8 mouse cellular contexts compared by ENCODE assay signal in genomic region chr15:99001451-99001931, GRCm38 (mm10). TPM values are rescaled to one million over a fixed set of nuclear protein-coding genes. Genes with fewer than 3 reads are reported as not detected.
DNase-seq lines count a peak whose midpoint lies in the region; ATAC-seq and TF ChIP-seq lines count a peak whose summit lies in the region.

No protein-coding gene starts in this region.

- no peak for TF ChIP-seq CTCF in embryonic fibroblast, embryonic 13.5 days (IDR thresholded peaks at IDR 0.05; ENCODE audit: borderline replicate concordance, insufficient read depth, low read length)

- DNase-seq in lung, postnatal 36 days: peak; percentile 26
- DNase-seq in lung, postnatal 25 days (ENCODE audit: low spot score): no peak
- no peak for DNase-seq in B cell, adult 2 months
- DNase-seq in spleen, postnatal 10 days (ENCODE audit: low spot score in 2 of 2): no peak
- DNase-seq in right cerebral cortex, postnatal 4 days: no peak

- peak overlapping the region; percentile 28; the same call in 1 of the 2 replicates for H3K9ac ChIP-seq in hindbrain, embryonic 16.5 days (ENCODE audit: low read depth, low read length)
- peak overlapping the region; percentile 30; the same call in 1 of the 2 replicates for H3K9ac ChIP-seq in liver, embryonic 16.5 days (ENCODE audit: low read depth, low read length)

- no peaks in the 10 kb centered on the region for H3K4me1 ChIP-seq in embryonic fibroblast, embryonic 13.5 days (ENCODE audit: control insufficient read depth, insufficient read depth, low read length)
- peaks cover 15% of the 10 kb centered on the region for H3K4me1 ChIP-seq in hindbrain, embryonic 16.5 days (ENCODE audit: control insufficient read depth, insufficient read depth, low read depth, low read length)
- peaks cover 15% of the 10 kb centered on the region for H3K4me1 ChIP-seq in liver, embryonic 16.5 days (ENCODE audit: control insufficient read depth, low read depth, low read length)

- WGBS in hindbrain, embryonic 16.5 days: 14% methylated on average over 14 of the region's 17 CpGs
- WGBS in liver, embryonic 16.5 days (ENCODE audit: insufficient replicate concordance): 13% methylated on average over 17 of the region's 17 CpGs

- peak overlapping the region; percentile 14; the same call in 1 of the 2 replicates for H3K27ac ChIP-seq in embryonic fibroblast, embryonic 13.5 days (ENCODE audit: insufficient read depth, low read length)
- no peak overlapping the region for H3K27ac ChIP-seq in hindbrain, embryonic 16.5 days (ENCODE audit: low read depth, low read length)
- no peak overlapping the region for H3K27ac ChIP-seq in liver, embryonic 16.5 days (ENCODE audit: low read length)

- no peaks in the 10 kb centered on the region for H3K9me3 ChIP-seq in hindbrain, embryonic 16.5 days (ENCODE audit: control insufficient read depth, low read length)
- H3K9me3 ChIP-seq in liver, embryonic 16.5 days (replicated peaks; ENCODE audit: control insufficient read depth, low read length): no peaks in the 10 kb centered on the region

- H3K4me3 ChIP-seq in embryonic fibroblast, embryonic 13.5 days (ENCODE audit: insufficient read depth, low read length): no peak overlapping the region; the same call in 1 of the 2 replicates
- peak overlapping the region; percentile 20 for H3K4me3 ChIP-seq in hindbrain, embryonic 16.5 days (ENCODE audit: low read length)
- H3K4me3 ChIP-seq in liver, embryonic 16.5 days (ENCODE audit: low read depth, low read length): peak overlapping the region; percentile 33

- no peaks in the 10 kb centered on the region for H3K36me3 ChIP-seq in hindbrain, embryonic 16.5 days (ENCODE audit: control insufficient read depth, insufficient read depth, low read length)
- no peaks in the 10 kb centered on the region for H3K36me3 ChIP-seq in liver, embryonic 16.5 days (ENCODE audit: control insufficient read depth, insufficient read depth)

- H3K4me2 ChIP-seq in hindbrain, embryonic 16.5 days (ENCODE audit: low read length): peak overlapping the region; percentile 51
- peak overlapping the region; percentile 40 for H3K4me2 ChIP-seq in liver, embryonic 16.5 days (ENCODE audit: low read depth, low read length)

- no peaks in the 10 kb centered on the region for H3K27me3 ChIP-seq in hindbrain, embryonic 16.5 days (replicated peaks; ENCODE audit: control insufficient read depth, insufficient read depth, low read length)
- H3K27me3 ChIP-seq in liver, embryonic 16.5 days (ENCODE audit: control insufficient read depth, insufficient read depth, low read depth, low read length): no peaks in the 10 kb centered on the region

- ATAC-seq in hindbrain, embryonic 16.5 days: 0 out of 2 replicates have a peak, but pooled peaks have one; percentile 32
- 0 out of 2 replicates have a peak, but pooled peaks have one; percentile 30 for ATAC-seq in liver, embryonic 16.5 days (ENCODE audit: low read depth)

- TF ChIP-seq POLR2A in embryonic fibroblast, embryonic 13.5 days (IDR thresholded peaks at IDR 0.05; ENCODE audit: low read depth, low read length): no peak

RNA-seq across cellular contexts. Expression of gene Tuba1c, which starts 28.2 kb away (rescaled TPM):
- polyA plus RNA-seq in embryonic fibroblast, embryonic 13.5 days (2011; ENCODE audit: insufficient read length, low read depth, missing spikeins): 171 and 395 TPM in 2 replicates
- 20.8 and 23.3 TPM in 2 replicates for polyA plus RNA-seq in hindbrain, embryonic 16.5 days (2015; fragmentation: Nextera tagmentation; extraction: Ambion mirVana)
- 251 and 260 TPM in 2 replicates for polyA plus RNA-seq in liver, embryonic 16.5 days (2015; fragmentation: Nextera tagmentation; extraction: Ambion mirVana)

RNA-seq across cellular contexts. Expression of gene Tuba1a, which starts 48.0 kb away (rescaled TPM):
- polyA plus RNA-seq in embryonic fibroblast, embryonic 13.5 days (2011; ENCODE audit: insufficient read length, low read depth, missing spikeins): 1,082 and 1,134 TPM in 2 replicates
- 15,480 and 15,543 TPM in 2 replicates for polyA plus RNA-seq in hindbrain, embryonic 16.5 days (2015; fragmentation: Nextera tagmentation; extraction: Ambion mirVana)
- 48.1 and 57.9 TPM in 2 replicates for polyA plus RNA-seq in liver, embryonic 16.5 days (2015; fragmentation: Nextera tagmentation; extraction: Ambion mirVana)

RNA-seq across cellular contexts. Expression of gene Gm49450, which starts 48.1 kb away (rescaled TPM):
- 333 and 559 TPM in 2 replicates for polyA plus RNA-seq in embryonic fibroblast, embryonic 13.5 days (2011; ENCODE audit: insufficient read length, low read depth, missing spikeins)
- not detected in 2 replicates for polyA plus RNA-seq in hindbrain, embryonic 16.5 days (2015; fragmentation: Nextera tagmentation; extraction: Ambion mirVana)
- not detected in 2 replicates for polyA plus RNA-seq in liver, embryonic 16.5 days (2015; fragmentation: Nextera tagmentation; extraction: Ambion mirVana)

RNA-seq across cellular contexts. Expression of gene Prph, which starts 53.5 kb away (rescaled TPM):
- 0.60 TPM in 1 of 2 replicates, not detected in the other for polyA plus RNA-seq in embryonic fibroblast, embryonic 13.5 days (2011; ENCODE audit: insufficient read length, low read depth, missing spikeins)
- polyA plus RNA-seq in hindbrain, embryonic 16.5 days (2015; fragmentation: Nextera tagmentation; extraction: Ambion mirVana): 52.8 and 81.8 TPM in 2 replicates
- polyA plus RNA-seq in liver, embryonic 16.5 days (2015; fragmentation: Nextera tagmentation; extraction: Ambion mirVana): 0.86 and 1.1 TPM in 2 replicates

Comparison
In these comparisons a context has a peak if more than half of its experiments do, and no peak if none do; other contexts are left out.
1. RNA of gene Tuba1a, which starts 48.0 kb away (polyA plus RNA-seq): 15,480 to 15,543 TPM in hindbrain, embryonic 16.5 days and 1,082 to 1,134 TPM in embryonic fibroblast, embryonic 13.5 days; 48.1 to 57.9 TPM in liver, embryonic 16.5 days; every median in the first group is over 10 times any median in the second.
2. RNA of gene Gm49450, which starts 48.1 kb away (polyA plus RNA-seq): 333 to 559 TPM in embryonic fibroblast, embryonic 13.5 days; not detected in hindbrain, embryonic 16.5 days and not detected in liver, embryonic 16.5 days; every median in the first group is over 100 times any median in the second.